Mouse (Mus musculus): ENCODE measurements around the gene Ttl. TPM values are rescaled to one million over a fixed set of nuclear protein-coding genes. Genes with fewer than 3 reads are reported as not detected.

Gene Ttl
- total and polyA plus RNA-seq, 2 experiments from 2014 or later: 5.6 to 9.4 TPM

- Histone ChIP-seq H3K9me3 (replicated peaks; ENCODE audit: control insufficient read depth, low read length) (0 out of 2 replicates have a peak, but pooled peaks cover 3% of the 10 kb centered on the region), H3K4me1 (ENCODE audit: control insufficient read depth, insufficient read depth) (no peaks in the 10 kb centered on the region), H3K9ac (replicated peaks; ENCODE audit: low read depth, low read length) (no peak overlapping the region), H3K36me3 (replicated peaks; ENCODE audit: control insufficient read depth, insufficient read depth, low read length) (peaks cover 28% of the 10 kb centered on the region), H3K4me3 (ENCODE audit: low read depth, low read length) (no peak overlapping the region), H3K27me3 (ENCODE audit: control insufficient read depth, insufficient read depth, low read length) (no peaks in the 10 kb centered on the region), H3K4me2 (ENCODE audit: low read depth, low read length) (no peak overlapping the region), H3K27ac (ENCODE audit: low read depth) (no peak overlapping the region)
- WGBS: 91% methylated on average over 5 of the region's 5 CpGs
- no peak for TF ChIP-seq CTCF (IDR thresholded peaks at IDR 0.05; ENCODE audit: low read depth)
- DNase-seq (ENCODE audit: low spot score): no peak
- ATAC-seq (ENCODE audit: insufficient read depth, low read depth): no peak
Observed at GRCm38 (mm10) chr2:129083514-129083913, 17.8 kb downstream of the Ttl start.

GRCm38 (mm10) chr2:129084959-129085358, 19.2 kb downstream of the Ttl start:
- Histone ChIP-seq H3K27ac (ENCODE audit: low read depth) (no peak overlapping the region), H3K9me3 (replicated peaks; ENCODE audit: control insufficient read depth, low read length) (0 out of 2 replicates have a peak, but pooled peaks cover 3% of the 10 kb centered on the region), H3K9ac (replicated peaks; ENCODE audit: low read depth, low read length) (no peak overlapping the region), H3K27me3 (ENCODE audit: control insufficient read depth, insufficient read depth, low read length) (no peaks in the 10 kb centered on the region), H3K4me3 (ENCODE audit: low read depth, low read length) (no peak overlapping the region), H3K4me2 (ENCODE audit: low read depth, low read length) (no peak overlapping the region), H3K36me3 (replicated peaks; ENCODE audit: control insufficient read depth, insufficient read depth, low read length) (peaks cover 31% of the 10 kb centered on the region), H3K4me1 (ENCODE audit: control insufficient read depth, insufficient read depth) (no peaks in the 10 kb centered on the region)
- WGBS: 57% methylated on average over 2 of the region's 2 CpGs
- DNase-seq (ENCODE audit: low spot score) (no peak), ATAC-seq (ENCODE audit: insufficient read depth, low read depth) (no peak)
- no peak for TF ChIP-seq EP300 (IDR thresholded peaks at IDR 0.05; ENCODE audit: low read depth)
- TF ChIP-seq CTCF (IDR thresholded peaks at IDR 0.05; ENCODE audit: low read depth): peak; percentile 49

- DNase-seq (ENCODE audit: low spot score) (no peak), ATAC-seq (ENCODE audit: insufficient read depth, low read depth) (no peak)
- H3K36me3 ChIP-seq (replicated peaks; ENCODE audit: control insufficient read depth, insufficient read depth, low read length): peaks cover 20% of the 10 kb centered on the region
- no peak overlapping the region for H3K4me3 ChIP-seq (ENCODE audit: low read depth, low read length)
- H3K27ac ChIP-seq (ENCODE audit: low read depth): no peak overlapping the region
- H3K9ac ChIP-seq (replicated peaks; ENCODE audit: low read depth, low read length): no peak overlapping the region
- TF ChIP-seq CTCF (IDR thresholded peaks at IDR 0.05; ENCODE audit: low read depth) (no peak), EP300 (IDR thresholded peaks at IDR 0.05; ENCODE audit: low read depth) (no peak)
- no peaks in the 10 kb centered on the region for H3K27me3 ChIP-seq (ENCODE audit: control insufficient read depth, insufficient read depth, low read length)
- no peaks in the 10 kb centered on the region for H3K4me1 ChIP-seq (ENCODE audit: control insufficient read depth, insufficient read depth)
- 82% methylated on average over 1 of the region's 1 CpGs for WGBS
- 0 out of 2 replicates have a peak, but pooled peaks cover 3% of the 10 kb centered on the region for H3K9me3 ChIP-seq (replicated peaks; ENCODE audit: control insufficient read depth, low read length)
- H3K4me2 ChIP-seq (ENCODE audit: low read depth, low read length): no peak overlapping the region
Observed at GRCm38 (mm10) chr2:129087520-129087919, 21.8 kb downstream of the Ttl start.

DNA sequence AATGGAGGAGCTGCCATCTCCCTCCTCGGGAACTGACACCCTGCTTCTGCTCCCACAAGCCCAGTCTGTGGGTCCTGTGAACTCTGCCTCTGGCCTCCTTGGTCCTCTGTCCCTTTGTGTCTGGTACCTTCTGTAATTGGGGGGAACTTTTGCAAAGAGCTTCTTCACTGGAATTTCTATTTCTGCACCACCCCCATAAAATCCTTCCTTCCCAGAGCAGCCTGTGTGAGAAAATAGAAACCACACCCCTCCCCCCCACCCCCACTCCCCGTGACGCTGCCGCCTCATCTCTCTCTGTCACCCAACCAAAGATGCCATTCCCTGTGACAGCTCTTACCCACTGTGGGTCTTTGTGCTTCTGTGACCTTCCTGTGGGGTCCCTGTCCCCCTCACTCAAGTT, 24.6 kb downstream of the Ttl start:
- Histone ChIP-seq H3K4me3 (ENCODE audit: low read depth, low read length) (no peak overlapping the region), H3K4me2 (ENCODE audit: low read depth, low read length) (no peak overlapping the region), H3K9ac (replicated peaks; ENCODE audit: low read depth, low read length) (no peak overlapping the region), H3K4me1 (ENCODE audit: control insufficient read depth, insufficient read depth) (no peaks in the 10 kb centered on the region), H3K9me3 (replicated peaks; ENCODE audit: control insufficient read depth, low read length) (0 out of 2 replicates have a peak, but pooled peaks cover 3% of the 10 kb centered on the region), H3K36me3 (replicated peaks; ENCODE audit: control insufficient read depth, insufficient read depth, low read length) (peaks cover 31% of the 10 kb centered on the region), H3K27me3 (ENCODE audit: control insufficient read depth, insufficient read depth, low read length) (no peaks in the 10 kb centered on the region), H3K27ac (ENCODE audit: low read depth) (no peak overlapping the region)
- DNase-seq (ENCODE audit: low spot score): no peak
- no peak for ATAC-seq (ENCODE audit: insufficient read depth, low read depth)
- 30% methylated on average over 4 of the region's 4 CpGs for WGBS
- TF ChIP-seq EP300 (IDR thresholded peaks at IDR 0.05; ENCODE audit: low read depth) (no peak), CTCF (IDR thresholded peaks at IDR 0.05; ENCODE audit: low read depth) (no peak)

DNA sequence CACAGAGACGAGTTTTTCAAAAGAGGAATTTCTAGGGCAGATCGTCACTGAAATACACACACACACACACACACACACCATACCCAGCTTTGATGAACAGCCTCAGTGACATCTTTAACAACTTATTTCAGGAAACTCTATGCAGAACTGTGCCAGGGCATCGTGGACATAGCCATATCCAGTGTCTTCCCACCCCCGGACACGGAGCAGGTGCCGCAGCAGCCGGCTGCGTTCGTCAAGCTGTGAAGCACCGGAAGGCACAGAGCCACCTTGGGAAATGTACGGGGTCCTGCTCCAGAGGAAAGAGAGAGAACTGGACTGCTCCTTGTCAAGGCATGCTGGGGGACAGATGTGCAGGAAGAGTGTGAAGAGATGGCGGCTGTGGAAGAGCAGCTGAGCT, 27.1 kb downstream of the Ttl start:
- TF ChIP-seq EP300 (IDR thresholded peaks at IDR 0.05; ENCODE audit: low read depth): no peak
- TF ChIP-seq CTCF (IDR thresholded peaks at IDR 0.05; ENCODE audit: low read depth): no peak
- Histone ChIP-seq H3K4me2 (ENCODE audit: low read depth, low read length) (no peak overlapping the region), H3K36me3 (replicated peaks; ENCODE audit: control insufficient read depth, insufficient read depth, low read length) (peaks cover 24% of the 10 kb centered on the region), H3K9ac (replicated peaks; ENCODE audit: low read depth, low read length) (no peak overlapping the region), H3K27ac (ENCODE audit: low read depth) (no peak overlapping the region), H3K27me3 (ENCODE audit: control insufficient read depth, insufficient read depth, low read length) (no peaks in the 10 kb centered on the region), H3K4me3 (ENCODE audit: low read depth, low read length) (no peak overlapping the region), H3K9me3 (replicated peaks; ENCODE audit: control insufficient read depth, low read length) (no peaks in the 10 kb centered on the region), H3K4me1 (ENCODE audit: control insufficient read depth, insufficient read depth) (no peaks in the 10 kb centered on the region)
- no peak for DNase-seq (ENCODE audit: low spot score)
- ATAC-seq (ENCODE audit: insufficient read depth, low read depth): no peak
- WGBS: 89% methylated on average over 12 of the region's 12 CpGs

Data from heart, postnatal 0 days (tissue).